Mouse (Mus musculus) embryonic fibroblast, embryonic 13.5 days (primary cell): ENCODE measurements around the gene Zfp763.

Experiments
- CTCF ChIP-seq: IDR thresholded peaks from 2 replicates; pipeline ENCODE4 v1.5.1; 2011; ENCODE audit warnings: mild to moderate bottlenecking, control low read depth, low read length, moderate library complexity, borderline replicate concordance; ENCODE audit not compliant: insufficient read depth
- POLR2A ChIP-seq: IDR thresholded peaks from 2 replicates; pipeline ENCODE4 v1.6.1; 2011; ENCODE audit warnings: low read depth, mild to moderate bottlenecking, control low read depth, low read length, moderate library complexity

GRCm38 (mm10) chr17:33058791-33059190 is 25.6 kb upstream of the Zfp763 start:
- no peak for TF ChIP-seq POLR2A
- TF ChIP-seq CTCF = no peak
